Mouse (Mus musculus) cerebellum, adult 18-20 months (tissue): ENCODE measurements around the gene Hdac10.
A peak's percentile ranks its signal among the peaks of the same experiment; 100 is the strongest.

Experiments
- DNase-seq, 2 experiments: peaks; one replicate each; pipeline ENCODE4 v3.0.0; 2021

The Hdac10 gene

GRCm38 (mm10) chr15:89128382-89129350, at the start of gene Hdac10:
Gene Hdac10 (minus strand): TSS chr15:89128700.
- peak; percentile 95 to 96 for DNase-seq

- DNase-seq = peak in 1 of 2 experiments; percentile 42
Measured at GRCm38 (mm10) chr15:89177576-89178259, 49.2 kb upstream of the Hdac10 start.

- DNase-seq = peak; percentile 70 to 81
Measured at GRCm38 (mm10) chr15:89177121-89177520, 48.6 kb upstream of the Hdac10 start.

GRCm38 (mm10) chr15:89175411-89176155, 47.1 kb upstream of the Hdac10 start:
- DNase-seq = peak in 1 of 2 experiments; percentile 33

- DNase-seq = peak in 1 of 2 experiments; percentile 48
Measured at GRCm38 (mm10) chr15:89174889-89175339, 46.4 kb upstream of the Hdac10 start.

- peak; percentile 81 to 86 for DNase-seq
Measured at GRCm38 (mm10) chr15:89173906-89174214, 45.4 kb upstream of the Hdac10 start.

- peak; percentile 61 to 67 for DNase-seq
Measured at GRCm38 (mm10) chr15:89173024-89173905, 44.8 kb upstream of the Hdac10 start.

GRCm38 (mm10) chr15:89172276-89172935, 43.9 kb upstream of the Hdac10 start:
- DNase-seq = peak in 1 of 2 experiments; percentile 38

GRCm38 (mm10) chr15:89171526-89172051, 43.1 kb upstream of the Hdac10 start:
- DNase-seq = peak in 1 of 2 experiments; percentile 22

GRCm38 (mm10) chr15:89170102-89170501, 41.6 kb upstream of the Hdac10 start:
- peak in 1 of 2 experiments; percentile 43 for DNase-seq

GRCm38 (mm10) chr15:89169431-89169830, 40.9 kb upstream of the Hdac10 start:
- DNase-seq = peak; percentile 86 to 91

GRCm38 (mm10) chr15:89168922-89169321, 40.4 kb upstream of the Hdac10 start:
- peak; percentile 62 to 63 for DNase-seq

- no peak for DNase-seq
Measured at GRCm38 (mm10) chr15:89165478-89165877, 37.0 kb upstream of the Hdac10 start.

GRCm38 (mm10) chr15:89161397-89161796, 32.9 kb upstream of the Hdac10 start:
- DNase-seq = no peak

- no peak for DNase-seq
Measured at GRCm38 (mm10) chr15:89158516-89158915, 30.0 kb upstream of the Hdac10 start.

- DNase-seq = peak; percentile 78 to 81
Measured at GRCm38 (mm10) chr15:89157954-89158353, 29.5 kb upstream of the Hdac10 start.

- DNase-seq = no peak
Measured at GRCm38 (mm10) chr15:89152312-89152711, 23.8 kb upstream of the Hdac10 start.

- no peak for DNase-seq
Measured at GRCm38 (mm10) chr15:89150041-89150390, 21.5 kb upstream of the Hdac10 start.

GRCm38 (mm10) chr15:89149271-89150040, 21.0 kb upstream of the Hdac10 start, which contains the start of gene Mapk11:
Gene Mapk11 (minus strand): TSS chr15:89149628.
- DNase-seq = peak in 1 of 2 experiments; percentile 66
